Mouse (Mus musculus): Measurements from ENCODE around the gene Nphs2.

DNA sequence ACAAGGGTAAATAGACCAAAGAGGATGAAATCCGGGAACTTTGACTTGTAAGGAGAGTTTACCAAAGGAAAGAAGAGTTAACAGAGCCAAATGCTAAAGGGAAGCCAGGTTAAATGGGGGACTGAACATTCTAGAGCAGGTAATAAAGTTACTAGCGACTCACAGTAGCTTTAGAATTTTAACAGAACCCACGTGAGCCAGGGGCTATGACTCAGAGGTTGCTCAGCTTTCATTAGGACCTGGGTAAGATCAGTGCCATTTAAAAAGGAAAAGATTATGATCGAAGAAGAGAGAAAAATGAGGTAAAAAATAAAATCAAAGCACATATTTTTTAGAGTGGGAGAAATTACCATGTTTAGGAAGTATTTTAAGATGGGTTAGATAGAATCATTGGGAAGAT lies 30.3 kb downstream of the Nphs2 start:
- TF ChIP-seq POLR2A (IDR thresholded peaks at IDR 0.05; ENCODE audit: control insufficient read depth, extremely low read depth, insufficient read depth, low read length, poor library complexity) (no peak), CTCF (IDR thresholded peaks at IDR 0.05; ENCODE audit: borderline replicate concordance, control insufficient read depth, extremely low read depth, insufficient read depth, low read length, poor library complexity) (no peak)
